Mouse (Mus musculus): Measurements from ENCODE around the gene Pgpep1l.

Gene Pgpep1l

GRCm38 (mm10) chr7:68259523-68260081 is 4.4 kb downstream of the Pgpep1l start:
- DNase-seq (ENCODE audit: low spot score): no peak

GRCm38 (mm10) chr7:68258326-68259150 is 5.5 kb downstream of the Pgpep1l start:
- DNase-seq (ENCODE audit: low spot score): no peak

DNA sequence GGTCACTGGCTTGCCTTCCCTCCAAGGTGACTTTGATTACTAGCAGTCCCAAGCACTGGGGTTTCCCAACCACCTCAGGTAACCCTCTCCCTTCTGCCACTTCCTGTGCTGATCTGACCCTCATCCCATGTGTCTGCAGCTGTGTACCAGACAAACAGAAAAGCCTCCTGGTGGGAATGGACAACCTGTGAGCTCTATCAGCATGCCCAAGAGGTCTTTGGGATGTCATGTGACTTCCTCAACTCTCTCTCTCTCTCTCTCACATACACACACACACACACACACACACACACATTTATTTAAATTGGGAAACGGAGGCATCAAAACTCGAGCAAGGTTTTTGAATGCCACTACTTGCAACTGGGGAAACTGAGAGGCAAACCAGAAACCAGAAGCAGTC is 6.3 kb downstream of the Pgpep1l start:
- DNase-seq (ENCODE audit: low spot score): no peak

DNA sequence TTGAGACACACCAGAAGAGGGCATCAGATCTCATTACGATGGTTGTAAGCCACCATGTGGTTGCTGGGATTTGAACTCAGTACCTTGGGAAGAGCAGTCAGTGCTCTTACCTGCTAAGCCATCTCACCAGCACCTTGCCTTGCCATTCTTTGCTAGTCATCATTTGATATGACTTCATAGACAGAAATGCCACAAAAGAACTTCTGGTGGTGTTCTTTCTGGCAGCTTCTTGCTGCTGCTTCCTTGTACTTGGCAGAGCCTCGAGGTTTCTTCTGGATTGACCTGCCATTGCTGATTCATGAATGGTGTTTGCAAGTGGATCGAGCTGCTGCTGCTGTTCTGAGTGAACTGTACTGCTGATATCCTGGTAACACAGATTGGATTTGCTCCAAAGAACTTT is 13.1 kb downstream of the Pgpep1l start:
- DNase-seq (ENCODE audit: low spot score): no peak

DNA sequence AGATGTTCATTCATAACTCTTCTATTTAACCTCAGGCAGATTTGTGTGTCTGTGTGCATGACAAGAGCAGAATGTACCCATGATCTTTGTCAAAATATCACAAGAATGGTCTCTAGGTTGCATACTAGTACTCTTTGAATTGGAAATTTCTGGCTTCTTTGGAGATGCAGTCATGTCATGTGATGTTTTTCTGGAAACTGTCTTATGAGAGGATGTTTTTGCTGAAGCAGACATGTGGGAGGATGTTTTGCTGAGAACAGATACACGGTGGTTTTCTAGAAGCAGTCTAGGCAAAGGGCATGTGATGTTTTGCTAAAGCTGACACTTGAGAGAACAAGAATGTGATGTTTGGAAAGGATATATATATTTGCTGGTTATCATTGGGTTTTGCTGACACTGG is 13.6 kb downstream of the Pgpep1l start:
- no peak for DNase-seq (ENCODE audit: low spot score)

GRCm38 (mm10) chr7:68246249-68246648 is 17.8 kb downstream of the Pgpep1l start:
- DNase-seq (ENCODE audit: low spot score): peak; percentile 9

- DNase-seq (ENCODE audit: low spot score): no peak
Observed at GRCm38 (mm10) chr7:68245681-68246080, 18.4 kb downstream of the Pgpep1l start.

GRCm38 (mm10) chr7:68241205-68241604 is 22.8 kb downstream of the Pgpep1l start:
- DNase-seq (ENCODE audit: low spot score): no peak

GRCm38 (mm10) chr7:68239220-68239827 is 24.7 kb downstream of the Pgpep1l start:
- DNase-seq (ENCODE audit: low spot score): no peak

DNA sequence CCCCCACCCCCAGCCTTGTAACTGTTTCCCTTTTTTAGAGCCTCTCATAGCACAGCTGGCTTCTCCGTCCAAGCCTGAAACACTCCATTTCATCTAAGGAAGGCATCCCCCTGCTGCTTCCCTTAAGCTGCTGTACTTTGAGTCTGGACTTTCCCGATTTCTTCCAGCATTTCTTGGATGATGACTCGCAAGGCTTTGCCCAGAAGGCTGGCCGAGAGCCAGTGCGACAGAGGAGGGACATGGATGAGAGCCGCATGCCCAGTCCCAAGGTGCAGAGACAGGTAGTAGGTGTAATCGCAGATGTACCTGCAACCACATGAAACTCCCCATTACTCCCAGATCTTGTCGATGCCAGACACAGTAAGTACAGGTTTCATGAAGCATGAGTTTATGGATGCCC is 27.2 kb downstream of the Pgpep1l start:
- no peak for DNase-seq (ENCODE audit: low spot score)

DNA sequence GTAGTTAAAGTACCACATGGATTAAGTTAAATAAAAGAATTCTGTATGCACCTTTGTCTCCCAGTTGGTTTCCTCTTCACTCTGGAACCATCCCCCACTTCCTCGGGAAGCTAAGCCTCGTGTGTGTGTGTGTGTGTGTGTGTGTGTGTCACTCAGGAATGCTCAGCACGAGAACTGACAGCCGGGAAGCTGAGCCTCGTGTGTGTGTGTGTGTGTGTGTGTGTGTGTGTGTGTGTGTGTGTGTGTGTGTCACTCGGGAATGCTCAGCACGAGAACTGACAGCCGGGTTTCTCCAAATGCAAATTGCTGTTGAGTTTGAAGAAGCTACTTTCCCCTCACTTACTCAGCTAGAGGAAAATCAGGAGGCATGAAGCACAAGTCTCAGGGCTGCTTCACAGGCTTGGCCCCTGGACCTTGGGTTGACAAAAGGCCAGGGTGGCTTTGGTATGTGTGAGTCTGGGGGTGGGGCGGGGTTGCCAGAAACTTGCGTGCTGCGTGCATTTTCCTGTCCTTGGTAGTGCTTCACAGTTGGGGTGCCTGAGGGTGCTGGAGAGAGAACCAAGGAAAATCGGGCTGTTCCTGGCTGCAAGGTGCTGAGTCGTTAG is 30.3 kb downstream of the Pgpep1l start:
- no peak for DNase-seq (ENCODE audit: low spot score)

- DNase-seq (ENCODE audit: low spot score): no peak
Observed at GRCm38 (mm10) chr7:68232521-68232920, 31.5 kb downstream of the Pgpep1l start.

DNA sequence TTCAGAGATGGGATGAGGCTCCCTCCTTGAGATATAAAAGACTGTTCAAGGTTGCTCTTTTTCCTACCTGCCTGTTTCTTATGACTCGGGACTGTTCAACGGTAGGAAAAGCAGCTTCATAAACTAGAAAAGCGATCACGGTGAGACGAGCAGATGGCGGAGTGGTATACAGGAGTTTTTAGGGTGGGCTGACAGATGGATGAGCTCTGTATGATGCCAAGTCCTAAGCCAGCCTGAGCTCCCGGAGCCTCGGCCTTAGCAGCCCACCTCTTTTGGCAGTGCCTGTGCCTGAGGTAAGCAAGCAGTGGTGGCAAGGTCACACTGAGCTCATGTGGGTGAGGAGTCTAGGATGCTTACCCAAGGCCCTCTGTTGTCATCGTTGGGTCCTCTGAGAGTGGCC is 33.2 kb downstream of the Pgpep1l start:
- DNase-seq (ENCODE audit: low spot score): no peak

- DNase-seq (ENCODE audit: low spot score): no peak
Observed at GRCm38 (mm10) chr7:68228491-68228890, 35.5 kb downstream of the Pgpep1l start.

GRCm38 (mm10) chr7:68227621-68228020 is 36.4 kb downstream of the Pgpep1l start:
- DNase-seq (ENCODE audit: low spot score): no peak

DNA sequence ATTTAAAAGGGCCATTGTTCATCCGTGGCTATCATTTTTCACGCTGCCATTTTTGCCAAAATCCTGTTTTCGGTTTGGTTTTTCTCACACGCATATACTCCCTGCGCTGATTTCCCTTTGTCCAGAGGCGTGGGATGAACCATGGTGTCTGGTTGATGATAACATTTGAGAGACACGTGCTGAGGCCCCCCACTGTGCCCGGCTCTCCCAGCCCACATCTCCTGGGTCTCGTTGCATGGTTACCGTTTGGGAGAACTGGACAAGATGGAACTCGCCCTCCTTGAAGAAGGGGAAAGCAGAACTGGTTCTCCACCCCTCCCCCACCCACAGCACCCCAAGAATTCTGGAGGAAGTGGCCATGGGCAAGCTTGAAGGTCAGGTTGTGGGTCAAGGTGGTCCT is 37.0 kb downstream of the Pgpep1l start:
- no peak for DNase-seq (ENCODE audit: low spot score)

DNA sequence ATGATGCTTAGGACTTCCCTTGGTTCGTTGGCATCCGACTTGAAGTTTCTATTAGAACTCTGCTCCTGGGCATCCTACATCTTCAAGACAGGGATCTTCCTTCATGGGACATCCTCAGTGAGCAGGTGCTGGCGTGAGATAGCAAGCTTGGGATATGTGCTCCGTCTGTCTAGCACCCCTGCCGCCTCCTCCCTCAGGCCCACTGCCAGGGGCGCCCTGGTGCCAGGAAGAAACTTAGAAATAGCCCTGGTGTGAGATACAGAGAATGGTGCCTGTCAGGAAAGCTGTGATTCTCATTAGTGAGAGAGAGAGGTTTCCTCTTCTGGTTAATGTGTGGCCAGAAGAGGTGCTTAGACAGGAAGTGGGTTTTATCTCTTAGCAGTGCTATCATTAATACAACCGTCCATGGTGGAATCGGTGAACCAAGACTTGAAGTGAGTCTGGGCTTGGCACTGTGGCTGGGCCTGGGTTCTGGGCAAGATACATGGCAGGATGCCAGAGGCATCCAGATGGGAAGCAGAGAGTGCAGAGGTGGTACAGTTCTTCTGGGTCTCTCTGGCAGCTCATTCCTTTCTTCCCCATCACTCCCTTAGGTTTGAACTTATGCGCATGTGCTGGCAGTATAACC is 38.5 kb downstream of the Pgpep1l start:
- no peak for DNase-seq (ENCODE audit: low spot score)

DNA sequence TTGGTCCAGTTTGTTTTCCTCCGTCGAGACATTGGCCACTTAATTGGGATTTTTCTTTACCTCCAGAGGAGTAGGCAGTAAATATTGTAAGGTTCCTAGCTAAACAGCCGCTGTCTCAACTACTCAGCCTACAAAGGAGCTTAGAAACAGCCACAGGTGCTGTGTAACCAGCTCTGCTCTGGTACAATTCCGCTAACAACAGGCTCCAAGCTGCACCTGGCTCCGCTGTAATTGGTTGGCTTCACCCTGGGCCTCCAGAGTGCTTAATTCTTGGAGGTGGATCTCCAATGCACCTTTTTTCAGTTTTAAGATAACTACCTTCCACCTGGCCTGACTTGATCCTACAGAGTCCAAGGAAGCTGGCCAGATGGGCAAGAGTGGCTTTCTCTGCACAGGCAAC is 40.0 kb downstream of the Pgpep1l start:
- DNase-seq (ENCODE audit: low spot score): no peak

DNA sequence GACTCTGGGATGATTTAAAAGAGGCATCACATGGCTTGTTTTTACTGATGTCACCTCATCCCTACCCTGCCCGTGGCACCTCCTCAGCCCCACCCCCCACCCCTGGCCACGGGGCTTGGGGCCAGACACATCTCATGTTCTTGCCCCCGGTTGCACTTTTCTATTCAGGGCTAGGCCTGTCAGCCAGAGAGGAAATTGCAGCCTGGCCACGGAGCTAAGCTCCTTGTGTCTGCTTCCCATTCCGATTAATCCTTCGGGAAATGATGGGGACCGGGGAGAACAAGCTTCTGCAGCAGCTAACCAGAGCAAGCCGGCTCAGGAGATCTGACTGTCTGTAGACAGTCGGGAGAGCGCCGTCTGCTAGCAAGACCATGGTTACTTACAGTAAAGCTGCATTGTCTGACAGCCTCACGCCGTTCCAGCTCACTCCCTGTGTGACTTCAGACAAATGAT is 40.7 kb downstream of the Pgpep1l start:
- no peak for DNase-seq (ENCODE audit: low spot score)

DNA sequence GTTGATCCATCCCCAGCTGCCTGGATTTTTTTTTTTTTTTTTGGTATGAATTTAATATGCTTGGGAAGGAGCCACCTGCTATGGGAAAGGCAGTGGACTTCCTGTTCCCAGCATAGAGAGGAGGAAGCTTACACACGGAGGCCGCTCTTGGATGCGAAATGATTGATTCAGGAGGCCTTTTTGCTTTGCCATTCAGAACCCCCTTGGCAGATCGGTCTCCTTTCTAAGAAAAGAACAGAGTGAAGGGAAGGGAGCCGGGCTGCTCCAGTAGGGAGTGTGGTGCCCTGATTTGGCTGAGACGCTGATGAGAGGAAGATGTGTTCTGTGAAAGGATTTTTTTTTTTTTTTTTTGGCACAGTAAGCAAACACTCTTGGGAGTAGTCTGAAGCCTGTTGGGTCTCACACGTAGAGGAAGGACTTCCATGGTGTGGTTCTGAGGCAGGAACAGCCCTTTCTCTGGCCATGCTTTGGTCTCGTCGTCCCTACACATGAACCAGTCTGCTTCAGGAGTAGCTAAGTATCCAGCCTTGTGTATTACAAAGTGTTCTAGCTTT is 42.3 kb downstream of the Pgpep1l start:
- no peak for DNase-seq (ENCODE audit: low spot score)

DNA sequence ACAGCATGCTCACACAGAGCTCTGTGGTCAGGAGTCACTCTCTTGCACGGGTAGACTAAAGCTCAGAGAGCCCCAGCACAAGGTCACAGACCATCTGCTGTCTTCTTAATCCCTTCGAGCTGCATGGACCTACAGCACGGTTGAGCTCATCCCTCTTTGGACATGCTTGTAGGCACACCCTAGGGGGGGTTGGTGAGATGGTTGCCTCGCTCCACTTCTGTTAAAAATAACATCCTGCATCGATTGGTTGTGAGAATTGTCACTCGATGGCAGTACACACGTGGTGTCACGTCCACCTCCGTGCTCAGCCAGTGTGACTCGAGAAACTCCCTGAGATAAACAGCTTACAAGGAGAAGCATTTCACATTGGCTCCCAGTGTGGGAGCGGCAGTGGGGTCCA is 45.2 kb downstream of the Pgpep1l start:
- DNase-seq (ENCODE audit: low spot score): no peak

- DNase-seq (ENCODE audit: low spot score): no peak
Observed at GRCm38 (mm10) chr7:68215522-68216070, 48.4 kb downstream of the Pgpep1l start.

All from adipocyte (in vitro differentiated cells).